Mouse (Mus musculus) embryo, embryonic 11.5 days (tissue): Measurements from ENCODE around the gene Gm8926.
"Not testable (repeated sequence)": the region's sequence is repeated elsewhere in the genome, so short reads cannot be mapped to it uniquely, and the experiment has no call there.

Experiments
- DNase-seq: peaks from one replicate; pipeline ENCODE4 v3.0.0-alpha.2; 2012; ENCODE audit warnings: low read depth, low spot score

The Gm8926 gene

DNA sequence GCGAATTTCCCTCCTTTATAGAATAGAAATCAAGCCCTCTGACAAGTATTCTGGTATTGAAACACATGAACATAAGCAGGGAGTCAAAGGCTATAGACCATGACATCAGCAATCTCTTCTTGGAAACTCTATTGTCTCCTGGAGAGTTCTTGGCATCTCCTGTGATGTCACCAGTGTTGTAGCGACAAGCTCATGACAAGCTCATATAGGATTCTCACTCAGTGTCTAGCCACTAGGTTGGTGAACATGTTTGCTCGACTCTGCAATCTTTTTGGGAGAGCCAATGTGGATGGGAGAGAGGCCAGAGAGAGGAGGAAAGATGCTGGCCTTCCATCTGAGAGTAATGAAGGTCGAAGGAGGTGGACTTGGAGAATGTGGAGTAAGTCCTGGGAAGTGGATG lies at the start of gene Gm8926:
Gene Gm8926, plus strand, starts transcription at position 301 of the 400 bp plus-strand sequence.
- DNase-seq: not testable (repeated sequence)
